Mouse (Mus musculus) colon, adult 2 months (tissue): Measurements from ENCODE around the gene Cdr1. TPM values are rescaled to one million over a fixed set of nuclear protein-coding genes. Genes with fewer than 3 reads are reported as not detected.

Experiments used
- polyA plus RNA-seq: library from polyadenylated mRNA; depleted of rRNA; stranded (reverse); fragments of >200 nt; gene quantifications from 2 replicates; pipeline ENCODE4 v1.2.3, GENCODE M21; 2012; rRNA removed

Gene Cdr1
- not detected in 2 replicates for polyA plus RNA-seq

GRCm38 (mm10) chrX:61185458-61185857, at the start of gene Cdr1:
Cdr1 (minus strand) TSS chrX:61185558.

